Mouse (Mus musculus) embryonic facial prominence, embryonic 11.5 days (tissue): ENCODE results near the gene Klk10. TPM values are rescaled to one million over a fixed set of nuclear protein-coding genes. Genes with fewer than 3 reads are reported as not detected.

Experiments used
- ATAC-seq: fragments of 200-750 bp; cut with Nextera tagmentation; replicated peaks from 2 replicates; pipeline ENCODE4 v1.8.0; 2017; ENCODE audit warnings: low read depth; ENCODE audit not compliant: insufficient number of reproducible peaks, low FRiP score, low TSS enrichment
- DNase-seq: peaks from one replicate; pipeline ENCODE4 v3.0.0-alpha.2; 2015; ENCODE audit warnings: low spot score
- H3K27ac ChIP-seq: fragments of 300-500 bp; sonication (generic); replicated peaks from 2 replicates; pipeline ENCODE4 v1.5.1; 2014; ENCODE audit warnings: mild to moderate bottlenecking, low read depth, low read length, control low read depth
- H3K27me3 ChIP-seq: fragments of 300-500 bp; sonication (generic); 2 replicates; pipeline ENCODE4 v1.6.1; 2014; ENCODE audit warnings: mild to moderate bottlenecking, low read length, moderate library complexity, mixed read lengths; ENCODE audit not compliant: control insufficient read depth, insufficient read depth
- H3K36me3 ChIP-seq: fragments of 300-500 bp; sonication (generic); replicated peaks from 2 replicates; pipeline ENCODE4 v1.6.1; 2014; ENCODE audit warnings: low read depth, mild to moderate bottlenecking, low read length, moderate library complexity, mixed read lengths; ENCODE audit not compliant: control insufficient read depth, insufficient read depth
- H3K4me1 ChIP-seq: fragments of 300-500 bp; sonication (generic); 2 replicates; pipeline ENCODE4 v1.6.1; 2014; ENCODE audit warnings: low read length, mixed read lengths; ENCODE audit not compliant: control insufficient read depth, insufficient read depth
- H3K4me2 ChIP-seq: fragments of 300-500 bp; sonication (generic); 2 replicates; pipeline ENCODE4 v1.6.1; 2014; ENCODE audit warnings: low read depth, mild to moderate bottlenecking, control low read depth, low read length, moderate library complexity
- H3K4me3 ChIP-seq: fragments of 300-500 bp; sonication (generic); 2 replicates; pipeline ENCODE4 v1.5.1; 2014; ENCODE audit warnings: low read depth, low read length, control low read depth
- H3K9ac ChIP-seq: fragments of 300-500 bp; sonication (generic); replicated peaks from 2 replicates; pipeline ENCODE4 v1.6.1; 2014; ENCODE audit warnings: mild to moderate bottlenecking, control low read depth, low read length
- H3K9me3 ChIP-seq: fragments of 300-500 bp; sonication (generic); replicated peaks from 2 replicates; pipeline ENCODE4 v1.6.1; 2016; ENCODE audit warnings: mild to moderate bottlenecking, low read length, inconsistent platforms, mixed read lengths; ENCODE audit not compliant: control insufficient read depth
- WGBS: fragments of 180-500 bp; shearing (Covaris S2); extraction: QIAGEN DNeasy Blood & Tissue Kit; methylation state at CpG from one replicate; pipeline ENCODE4 v1.1.7; 2014; 5-methylcytosine and 5-hydroxymethylcytosine counted together
- polyA plus RNA-seq: library from polyadenylated mRNA; unstranded; fragments of >200 nt; fragmentation: Nextera tagmentation; extraction: Ambion mirVana; gene quantifications from 2 replicates; pipeline ENCODE4 v1.2.1, GENCODE M21; 2014

Klk10 gene
- polyA plus RNA-seq, 1 experiment from 2014 or later = 0.15 TPM

GRCm38 (mm10) chr7:43772901-43773300 lies 7.9 kb upstream of the Klk10 start:
- ATAC-seq (no peak), DNase-seq (no peak)
- H3K4me3 ChIP-seq = no peak overlapping the region
- H3K27ac ChIP-seq = no peak overlapping the region
- no peaks in the 10 kb centered on the region for H3K9me3 ChIP-seq
- H3K27me3 ChIP-seq = no peaks in the 10 kb centered on the region
- no peaks in the 10 kb centered on the region for H3K36me3 ChIP-seq
- no peak overlapping the region for H3K9ac ChIP-seq
- 81% methylated on average over 3 of the region's 3 CpGs for WGBS
- no peak overlapping the region for H3K4me2 ChIP-seq
- H3K4me1 ChIP-seq = no peaks in the 10 kb centered on the region

- H3K4me1 ChIP-seq = no peaks in the 10 kb centered on the region
- H3K27me3 ChIP-seq = no peaks in the 10 kb centered on the region
- H3K27ac ChIP-seq = 0 out of 2 replicates have a peak within 1 kb of the TSS, but pooled peaks have one; percentile 20
- no peaks in the 10 kb centered on the region for H3K36me3 ChIP-seq
- H3K9me3 ChIP-seq = no peaks in the 10 kb centered on the region
- ATAC-seq (no peak), DNase-seq (no peak)
- 88% methylated on average over 5 of the region's 5 CpGs for WGBS
- no peak within 1 kb of the TSS for H3K4me2 ChIP-seq
- H3K9ac ChIP-seq = no peak within 1 kb of the TSS
- no peak within 1 kb of the TSS for H3K4me3 ChIP-seq
Measured at GRCm38 (mm10) chr7:43774364-43774763, 6.5 kb upstream of the Klk10 start, which contains the start of gene Klk11. TSS of gene Klk11 (plus strand) at chr7:43774604.

DNA sequence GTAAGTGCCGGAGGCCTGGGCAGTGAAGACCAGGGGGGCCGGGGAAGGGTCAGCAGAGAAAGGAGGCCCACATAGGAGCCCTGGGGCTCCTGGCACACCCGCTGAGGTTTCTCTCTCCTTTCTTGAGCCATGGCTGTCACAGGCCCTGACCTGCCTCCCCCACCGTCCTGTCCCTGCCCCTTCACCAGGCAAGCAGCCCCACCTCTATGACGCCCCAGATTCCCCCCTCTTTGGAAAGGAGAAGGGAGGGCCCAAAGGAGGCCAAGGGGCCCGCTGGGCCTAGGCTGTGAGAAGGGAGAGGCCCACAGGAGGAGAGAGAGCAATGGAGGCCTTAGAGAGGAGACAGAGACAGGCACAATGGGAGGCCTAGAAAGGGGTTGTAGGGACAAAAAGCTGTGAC lies 6.0 kb upstream of the Klk10 start:
- 34% methylated on average over 6 of the region's 6 CpGs for WGBS
- H3K9me3 ChIP-seq = no peaks in the 10 kb centered on the region
- H3K4me3 ChIP-seq = no peak overlapping the region
- H3K4me2 ChIP-seq = no peak overlapping the region
- H3K27me3 ChIP-seq = no peaks in the 10 kb centered on the region
- H3K36me3 ChIP-seq = no peaks in the 10 kb centered on the region
- no peaks in the 10 kb centered on the region for H3K4me1 ChIP-seq
- H3K27ac ChIP-seq = 0 out of 2 replicates have a peak overlapping the region, but pooled peaks have one; percentile 20
- ATAC-seq = no peak
- H3K9ac ChIP-seq = no peak overlapping the region
- no peak for DNase-seq

DNA sequence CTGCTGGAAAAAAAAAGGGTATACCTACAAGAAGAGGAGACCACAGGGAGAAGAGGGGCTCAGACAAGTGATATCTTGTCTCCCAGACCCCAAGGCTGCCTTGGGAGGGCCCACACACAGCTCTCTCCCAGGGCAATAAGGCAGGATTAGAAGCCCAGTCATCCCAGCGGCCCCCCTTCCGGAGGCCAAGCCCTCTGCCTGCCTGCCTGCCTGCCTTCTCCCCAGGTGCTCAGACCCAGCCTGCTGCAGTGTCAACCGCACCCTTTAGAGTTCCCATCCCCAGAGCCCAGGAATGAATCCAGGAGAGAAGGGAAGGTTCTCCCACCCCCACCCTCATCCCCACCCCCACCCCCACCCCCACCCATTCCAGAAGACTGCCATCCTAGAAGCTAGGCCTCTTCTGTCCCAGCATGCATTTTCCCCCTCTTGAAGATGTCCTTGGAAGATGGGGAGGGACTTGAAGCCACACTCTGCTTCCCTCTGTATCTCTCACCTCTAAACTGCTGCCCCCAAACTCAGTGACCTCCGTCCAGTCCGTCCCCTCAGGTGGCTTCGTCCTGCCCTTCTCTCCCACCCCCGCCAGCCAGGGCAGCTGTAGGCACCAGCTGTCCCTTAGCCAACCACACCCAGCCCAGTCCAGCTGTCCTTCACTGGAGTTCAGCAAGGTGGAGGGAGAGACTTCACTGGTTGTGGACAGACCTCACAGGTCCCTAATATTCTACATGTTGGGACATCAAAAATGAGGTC lies 5.4 kb upstream of the Klk10 start:
- no peaks in the 10 kb centered on the region for H3K9me3 ChIP-seq
- H3K27me3 ChIP-seq = no peaks in the 10 kb centered on the region
- WGBS = 36% methylated on average over 7 of the region's 7 CpGs
- no peaks in the 10 kb centered on the region for H3K4me1 ChIP-seq
- no peaks in the 10 kb centered on the region for H3K36me3 ChIP-seq
- no peak for ATAC-seq
- H3K27ac ChIP-seq = no peak overlapping the region
- DNase-seq = no peak
- H3K4me3 ChIP-seq = no peak overlapping the region
- no peak overlapping the region for H3K9ac ChIP-seq
- no peak overlapping the region for H3K4me2 ChIP-seq

- no peak for ATAC-seq
- Histone ChIP-seq H3K27ac (no peak overlapping the region), H3K9ac (no peak overlapping the region), H3K27me3 (no peaks in the 10 kb centered on the region), H3K4me3 (no peak overlapping the region), H3K4me2 (no peak overlapping the region), H3K9me3 (no peaks in the 10 kb centered on the region), H3K4me1 (no peaks in the 10 kb centered on the region), H3K36me3 (no peaks in the 10 kb centered on the region)
- DNase-seq = no peak
- WGBS = 78% methylated on average over 5 of the region's 5 CpGs
Measured at GRCm38 (mm10) chr7:43776506-43776905, 4.3 kb upstream of the Klk10 start.

DNA sequence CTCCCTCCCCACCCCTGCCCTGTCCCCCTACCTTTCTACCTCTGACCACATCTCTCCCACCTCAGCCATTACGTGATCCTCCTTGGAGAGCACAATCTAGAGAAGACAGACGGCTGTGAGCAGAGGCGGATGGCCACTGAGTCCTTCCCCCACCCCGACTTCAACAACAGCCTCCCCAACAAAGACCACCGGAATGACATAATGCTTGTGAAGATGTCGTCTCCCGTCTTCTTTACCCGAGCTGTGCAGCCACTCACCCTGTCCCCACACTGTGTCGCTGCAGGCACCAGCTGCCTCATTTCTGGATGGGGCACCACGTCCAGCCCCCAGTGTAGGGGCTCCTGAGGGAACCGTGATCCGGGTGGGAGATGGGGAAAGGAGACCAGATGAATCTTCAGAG lies 3.4 kb upstream of the Klk10 start:
- Histone ChIP-seq H3K27ac (no peak overlapping the region), H3K4me2 (no peak overlapping the region), H3K27me3 (no peaks in the 10 kb centered on the region), H3K9ac (no peak overlapping the region), H3K4me3 (no peak overlapping the region), H3K4me1 (no peaks in the 10 kb centered on the region), H3K36me3 (no peaks in the 10 kb centered on the region), H3K9me3 (no peaks in the 10 kb centered on the region)
- no peak for ATAC-seq
- WGBS = 85% methylated on average over 12 of the region's 12 CpGs
- no peak for DNase-seq

DNA sequence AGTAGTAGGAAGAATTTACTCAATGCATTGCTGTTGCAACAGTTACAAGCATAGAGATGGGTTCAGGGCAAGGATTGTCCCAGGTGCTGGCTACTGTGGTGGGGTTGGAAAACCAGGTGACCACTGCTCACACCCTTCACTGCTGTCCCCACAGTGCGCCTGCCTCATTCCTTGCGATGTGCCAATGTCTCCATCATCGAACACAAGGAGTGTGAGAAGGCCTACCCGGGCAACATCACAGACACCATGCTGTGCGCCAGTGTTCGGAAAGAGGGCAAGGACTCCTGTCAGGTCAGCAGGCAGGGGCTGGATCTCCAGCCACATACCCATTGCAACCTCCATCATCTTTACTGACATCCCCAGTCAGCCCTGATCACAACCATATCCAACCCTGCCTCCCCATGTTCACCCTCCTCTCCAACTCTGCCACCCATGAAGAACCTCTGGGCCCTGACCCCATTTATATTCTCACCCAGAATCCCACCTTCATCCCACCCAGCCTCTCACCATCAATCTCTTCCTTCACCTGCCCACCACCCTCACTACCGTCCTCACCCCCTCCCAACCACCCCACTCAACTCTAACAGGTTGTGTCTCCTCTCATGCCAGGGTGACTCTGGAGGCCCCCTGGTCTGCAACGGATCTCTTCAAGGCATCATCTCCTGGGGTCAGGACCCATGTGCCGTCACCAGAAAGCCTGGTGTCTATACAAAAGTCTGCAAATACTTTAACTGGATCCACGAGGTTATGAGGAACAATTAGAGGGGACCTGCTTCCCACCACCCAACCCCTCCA lies 2.5 kb upstream of the Klk10 start:
- Histone ChIP-seq H3K4me1 (no peaks in the 10 kb centered on the region), H3K36me3 (no peaks in the 10 kb centered on the region), H3K4me3 (no peak overlapping the region), H3K27ac (no peak overlapping the region), H3K9ac (no peak overlapping the region), H3K4me2 (no peak overlapping the region), H3K9me3 (no peaks in the 10 kb centered on the region), H3K27me3 (no peaks in the 10 kb centered on the region)
- WGBS = 86% methylated on average over 10 of the region's 10 CpGs
- no peak for ATAC-seq
- DNase-seq = no peak

DNA sequence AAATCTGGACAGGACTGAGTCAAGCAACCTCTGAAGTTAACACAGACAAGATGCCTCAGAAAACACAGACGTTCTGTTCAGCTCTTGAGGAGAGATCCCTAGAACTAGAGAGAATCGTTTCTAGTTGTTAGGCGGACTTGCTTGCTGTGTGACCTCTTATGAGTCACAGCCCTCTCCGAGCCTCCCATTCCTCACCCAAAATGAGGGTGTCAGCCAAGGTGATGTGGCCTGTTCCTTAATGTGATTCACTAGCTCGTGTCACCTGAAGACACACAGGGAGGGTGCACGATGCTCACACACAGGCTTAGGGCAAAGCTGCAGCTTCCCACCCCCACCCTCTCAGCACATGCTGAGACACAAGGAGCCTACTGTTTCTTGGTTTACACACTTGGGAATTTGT lies 594 bp upstream of the Klk10 start:
- WGBS = 57% methylated on average over 6 of the region's 6 CpGs

More for the DNA sequence above, 594 bp upstream of the Klk10 start:
- H3K9me3 ChIP-seq = no peaks in the 10 kb centered on the region
- H3K9ac ChIP-seq = no peak overlapping the region
- H3K4me1 ChIP-seq = no peaks in the 10 kb centered on the region
- DNase-seq = no peak
- no peak overlapping the region for H3K4me2 ChIP-seq
- H3K4me3 ChIP-seq = no peak overlapping the region
- no peaks in the 10 kb centered on the region for H3K36me3 ChIP-seq
- H3K27ac ChIP-seq = no peak overlapping the region
- no peak for ATAC-seq
- H3K27me3 ChIP-seq = no peaks in the 10 kb centered on the region
